Mouse (Mus musculus) MEL (cell line): ENCODE measurements at regions not wholly inside any gene's neighbourhood (a gene's known extent, or its start where the extent isn't known, plus 50 kb on each side); places are given as distances from the start of the nearest gene placed in this dataset.

Source experiments
- GATA1 ChIP-seq: IDR thresholded peaks from 2 replicates; pipeline ENCODE4 v1.6.1; 2011; ENCODE audit warnings: low read depth, low read length, improper control_type of control experiment
- MEF2A ChIP-seq: IDR thresholded peaks from 2 replicates; pipeline ENCODE4 v1.6.1; 2014; ENCODE audit warnings: low read depth, mild to moderate bottlenecking, inconsistent platforms, low read length, improper control_type of control experiment; ENCODE audit not compliant: poor library complexity, insufficient replicate concordance, severe bottlenecking; ENCODE audit errors: extremely low read depth
- POLR2A ChIP-seq, 2 experiments: IDR thresholded peaks; 2 replicates each; pipeline ENCODE4 v1.6.1; 2011 to 2012; ENCODE audit warnings: low read length in 2 of 2, mild to moderate bottlenecking in 2 of 2, control low read depth in 1 of 2, improper control_type of control experiment in 1 of 2, low read depth in 1 of 2, moderate library complexity in 1 of 2; ENCODE audit not compliant: control insufficient read depth in 1 of 2, insufficient read depth in 1 of 2, poor library complexity in 1 of 2
- SMC3 ChIP-seq: IDR thresholded peaks from 2 replicates; pipeline ENCODE4 v1.6.1; 2011; ENCODE audit warnings: low read depth, low read length, improper control_type of control experiment
- ZC3H11A ChIP-seq: IDR thresholded peaks from 2 replicates; pipeline ENCODE4 v1.6.1; 2012; ENCODE audit warnings: low read depth, mild to moderate bottlenecking, inconsistent platforms, low read length, improper control_type of control experiment

- TF ChIP-seq SMC3 (no peak), ZC3H11A (no peak), GATA1 (no peak), POLR2A (IDR thresholded peaks at IDR 0.05; ENCODE audit: control insufficient read depth in 1 of 2, insufficient read depth in 1 of 2, low read depth in 1 of 2, low read length in 2 of 2, poor library complexity in 1 of 2) (no peak), MEF2A (no peak)
Measured at GRCm38 (mm10) chr3:149370517-149371227, 380.3 kb upstream of the Adgrl2 start.
